Mouse (Mus musculus): ENCODE measurements around the gene Ndufa12.

- TF ChIP-seq CTCF (IDR thresholded peaks at IDR 0.05): no peak
- no peak for TF ChIP-seq EP300 (IDR thresholded peaks at IDR 0.05)
These were observed 49.3 kb downstream of the Ndufa12 start for GRCm38 (mm10) chr10:94247748-94248349.

Data from lung, postnatal 0 days (tissue).